ENCODE assay signal across 8 mouse cellular contexts in genomic region chr11:70615074-70615473, GRCm38 (mm10). TPM values are rescaled to one million over a fixed set of nuclear protein-coding genes. Genes with fewer than 3 reads are reported as not detected.
DNase-seq lines count a peak whose midpoint lies in the region; ATAC-seq and TF ChIP-seq lines count a peak whose summit lies in the region.

No protein-coding gene starts in this region.

- no peak for TF ChIP-seq CTCF in bone marrow macrophage, adult 2 months (IDR thresholded peaks at IDR 0.05; ENCODE audit: low read depth, low read length)

- intact Hi-C loops in left cerebral cortex, postnatal 36 days (cut with DNase I), result no loop called here

- H3K36me3 ChIP-seq in ES-E14 (ENCODE audit: control insufficient read depth, insufficient read depth, low read length, poor library complexity, severe bottlenecking), result peaks cover 23% of the 10 kb centered on the region
- H3K36me3 ChIP-seq in forebrain, embryonic 13.5 days (ENCODE audit: poor library complexity, severe bottlenecking), result peaks cover 39% of the 10 kb centered on the region
- peaks cover 32% of the 10 kb centered on the region for H3K36me3 ChIP-seq in limb, embryonic 13.5 days
- peaks cover 36% of the 10 kb centered on the region for H3K36me3 ChIP-seq in midbrain, embryonic 13.5 days
- H3K36me3 ChIP-seq in stomach, embryonic 16.5 days (ENCODE audit: control insufficient read depth, insufficient read depth, low read length), result peaks cover 9% of the 10 kb centered on the region

- peak overlapping the region; percentile 61 for H3K4me2 ChIP-seq in forebrain, embryonic 13.5 days
- H3K4me2 ChIP-seq in limb, embryonic 13.5 days (replicated peaks), result peak overlapping the region; percentile 70
- peak overlapping the region; percentile 54 for H3K4me2 ChIP-seq in midbrain, embryonic 13.5 days (replicated peaks)
- H3K4me2 ChIP-seq in stomach, embryonic 16.5 days (ENCODE audit: low read depth, low read length), result peak overlapping the region; percentile 94

- DNase-seq in ES-E14 (ENCODE audit: low read depth, low spot score), result peak; percentile 59
- no peak for DNase-seq in left cerebral cortex, postnatal 36 days (ENCODE audit: low spot score in 2 of 2)

- H3K27me3 ChIP-seq in forebrain, embryonic 13.5 days, result peaks cover 12% of the 10 kb centered on the region; the same call in 1 of the 2 replicates
- H3K27me3 ChIP-seq in limb, embryonic 13.5 days, result peaks cover 8% of the 10 kb centered on the region
- H3K27me3 ChIP-seq in midbrain, embryonic 13.5 days, result peaks cover 18% of the 10 kb centered on the region; the same call in 1 of the 2 replicates
- no peaks in the 10 kb centered on the region for H3K27me3 ChIP-seq in stomach, embryonic 16.5 days (ENCODE audit: control insufficient read depth, insufficient read depth, low read length)

- H3K4me3 ChIP-seq in ES-E14 (ENCODE audit: insufficient read depth in 1 of 2, low read depth in 1 of 2, low read length in 2 of 2, poor library complexity in 1 of 2, severe bottlenecking in 1 of 2), result peak overlapping the region; percentile 57 to 81
- H3K4me3 ChIP-seq in bone marrow macrophage, adult 2 months (ENCODE audit: insufficient read depth, low read length), result peak overlapping the region; percentile 60
- peak overlapping the region; percentile 29 for H3K4me3 ChIP-seq in forebrain, embryonic 13.5 days
- peak overlapping the region; percentile 42 for H3K4me3 ChIP-seq in limb, embryonic 13.5 days
- peak overlapping the region; percentile 25 for H3K4me3 ChIP-seq in midbrain, embryonic 13.5 days (replicated peaks)
- H3K4me3 ChIP-seq in stomach, embryonic 16.5 days (replicated peaks; ENCODE audit: low read length), result peak overlapping the region; percentile 51

- TF ChIP-seq POLR2A in bone marrow macrophage, adult 2 months (IDR thresholded peaks at IDR 0.05; ENCODE audit: borderline replicate concordance, low read depth, low read length), result no peak; the same call in 1 of the 2 replicates

- WGBS in forebrain, embryonic 13.5 days, result 3% methylated on average over 17 of the region's 17 CpGs
- WGBS in limb, embryonic 13.5 days, result 4% methylated on average over 17 of the region's 17 CpGs
- 2% methylated on average over 17 of the region's 17 CpGs for WGBS in midbrain, embryonic 13.5 days
- WGBS in stomach, embryonic 16.5 days, result 1% methylated on average over 17 of the region's 17 CpGs

- H3K27ac ChIP-seq in ES-E14 (ENCODE audit: insufficient read depth, low read depth, low read length, poor library complexity, severe bottlenecking), result no peak overlapping the region
- peak overlapping the region; percentile 74 for H3K27ac ChIP-seq in bone marrow macrophage, adult 2 months (ENCODE audit: insufficient read depth, low read depth, low read length)
- no peak overlapping the region for H3K27ac ChIP-seq in forebrain, embryonic 13.5 days
- H3K27ac ChIP-seq in limb, embryonic 13.5 days, result no peak overlapping the region
- no peak overlapping the region for H3K27ac ChIP-seq in midbrain, embryonic 13.5 days
- H3K27ac ChIP-seq in stomach, embryonic 16.5 days (ENCODE audit: low read length), result peak overlapping the region; percentile 83

- ATAC-seq in forebrain, embryonic 13.5 days, result peak; percentile 51; the same call in 1 of the 2 replicates
- peak; percentile 84 to 91 for ATAC-seq in hematopoietic stem cell, adult 5-6 weeks (replicated peaks in 1 of 2; ENCODE audit: insufficient read depth in 1 of 2, low FRiP score in 2 of 2, low TSS enrichment in 1 of 2, low read depth in 1 of 2, poor library complexity in 2 of 2, severe bottlenecking in 2 of 2)
- peak; percentile 83; the same call in 1 of the 2 replicates for ATAC-seq in limb, embryonic 13.5 days (ENCODE audit: low FRiP score, low read depth)
- ATAC-seq in midbrain, embryonic 13.5 days, result peak; percentile 45; the same call in 1 of the 2 replicates
- peak; percentile 87 for ATAC-seq in stomach, embryonic 16.5 days (ENCODE audit: insufficient read depth, low FRiP score)

- peak overlapping the region; percentile 50 for H3K9ac ChIP-seq in ES-E14 (ENCODE audit: insufficient read depth, low read depth, low read length, poor library complexity, severe bottlenecking)
- H3K9ac ChIP-seq in forebrain, embryonic 13.5 days, result peak overlapping the region; percentile 51
- peak overlapping the region; percentile 64 for H3K9ac ChIP-seq in limb, embryonic 13.5 days
- H3K9ac ChIP-seq in midbrain, embryonic 13.5 days (replicated peaks), result peak overlapping the region; percentile 57
- peak overlapping the region; percentile 69 for H3K9ac ChIP-seq in stomach, embryonic 16.5 days (ENCODE audit: low read length)

- peaks cover 0 to 6% of the 10 kb centered on the region in 2 experiments; a peak in 1 of 4 replicates for H3K4me1 ChIP-seq in ES-E14 (ENCODE audit: control insufficient read depth in 2 of 2, insufficient read depth in 2 of 2, low read length in 2 of 2, poor library complexity in 1 of 2)
- H3K4me1 ChIP-seq in bone marrow macrophage, adult 2 months (ENCODE audit: control insufficient read depth, insufficient read depth, low read length), result peaks cover 18% of the 10 kb centered on the region
- peaks cover 8% of the 10 kb centered on the region for H3K4me1 ChIP-seq in forebrain, embryonic 13.5 days
- peaks cover 17% of the 10 kb centered on the region for H3K4me1 ChIP-seq in limb, embryonic 13.5 days
- H3K4me1 ChIP-seq in midbrain, embryonic 13.5 days (replicated peaks), result peaks cover 11% of the 10 kb centered on the region
- H3K4me1 ChIP-seq in stomach, embryonic 16.5 days (ENCODE audit: control insufficient read depth, insufficient read depth, low read length), result peaks cover 13% of the 10 kb centered on the region

- in situ Hi-C loops in ES-E14 (cut with MboI; ENCODE audit: low sequenced_read_pairs in 2 of 2, unreplicated experiment in 2 of 2), result loop anchor here in 1 of 2 experiments (5.0 kb wide), 1 partner anchor 88 kb away; the partner anchor contains the start of gene Psmb6

- H3K9me3 ChIP-seq in ES-E14 (ENCODE audit: control insufficient read depth, insufficient read depth, low read depth, low read length), result no peaks in the 10 kb centered on the region
- H3K9me3 ChIP-seq in forebrain, embryonic 13.5 days (replicated peaks), result no peaks in the 10 kb centered on the region
- H3K9me3 ChIP-seq in limb, embryonic 13.5 days, result no peaks in the 10 kb centered on the region
- no peaks in the 10 kb centered on the region for H3K9me3 ChIP-seq in midbrain, embryonic 13.5 days
- H3K9me3 ChIP-seq in stomach, embryonic 16.5 days (replicated peaks; ENCODE audit: control insufficient read depth, low read length), result no peaks in the 10 kb centered on the region

RNA-seq across cellular contexts. Expression of gene 4930544D05Rik, which starts 0.6 kb away (rescaled TPM):
- 0.45 and 0.53 TPM in 2 replicates for total RNA-seq in ES-E14 (2012; rRNA removed)
- not detected in 2 replicates for polyA plus RNA-seq in bone marrow macrophage, adult 2 months (2012; ENCODE audit: insufficient read depth, insufficient read length, missing spikeins)
- not detected in 2 replicates for polyA plus RNA-seq in forebrain, embryonic 13.5 days (2015; fragmentation: Nextera tagmentation; extraction: Ambion mirVana)
- total RNA-seq in hematopoietic stem cell, adult 5-6 weeks (2017), result not detected in 2 replicates
- not detected in 2 replicates for polyA plus RNA-seq in limb, embryonic 13.5 days (2015; fragmentation: Nextera tagmentation; extraction: Ambion mirVana)
- polyA plus RNA-seq in midbrain, embryonic 13.5 days (2015; fragmentation: Nextera tagmentation; extraction: Ambion mirVana), result not detected in 2 replicates
- not detected in 2 replicates for polyA plus RNA-seq in stomach, embryonic 16.5 days (2015; fragmentation: Nextera tagmentation; extraction: Ambion mirVana)
- total RNA-seq in left cerebral cortex, postnatal 36 days (2021), result not detected

RNA-seq across cellular contexts. Expression of gene Chrne, which starts 3.9 kb away (rescaled TPM):
- total RNA-seq in ES-E14 (2012; rRNA removed), result 1.2 TPM in 1 of 2 replicates, not detected in the other
- not detected in 2 replicates for polyA plus RNA-seq in bone marrow macrophage, adult 2 months (2012; ENCODE audit: insufficient read depth, insufficient read length, missing spikeins)
- not detected in 2 replicates for polyA plus RNA-seq in forebrain, embryonic 13.5 days (2015; fragmentation: Nextera tagmentation; extraction: Ambion mirVana)
- not detected in 2 replicates for total RNA-seq in hematopoietic stem cell, adult 5-6 weeks (2017)
- polyA plus RNA-seq in limb, embryonic 13.5 days (2015; fragmentation: Nextera tagmentation; extraction: Ambion mirVana), result not detected in 2 replicates
- polyA plus RNA-seq in midbrain, embryonic 13.5 days (2015; fragmentation: Nextera tagmentation; extraction: Ambion mirVana), result not detected in 2 replicates
- 0.37 TPM in 1 of 2 replicates, not detected in the other for polyA plus RNA-seq in stomach, embryonic 16.5 days (2015; fragmentation: Nextera tagmentation; extraction: Ambion mirVana)
- total RNA-seq in left cerebral cortex, postnatal 36 days (2021), result not detected

RNA-seq across cellular contexts. Expression of gene Gp1ba, which starts 23.8 kb away (rescaled TPM):
- total RNA-seq in ES-E14 (2012; rRNA removed), result 0.45 and 0.85 TPM in 2 replicates
- polyA plus RNA-seq in bone marrow macrophage, adult 2 months (2012; ENCODE audit: insufficient read depth, insufficient read length, missing spikeins), result not detected in 2 replicates
- polyA plus RNA-seq in forebrain, embryonic 13.5 days (2015; fragmentation: Nextera tagmentation; extraction: Ambion mirVana), result 0.15 and 0.30 TPM in 2 replicates
- total RNA-seq in hematopoietic stem cell, adult 5-6 weeks (2017), result 0.45 and 0.75 TPM in 2 replicates
- 0.18 and 0.22 TPM in 2 replicates for polyA plus RNA-seq in limb, embryonic 13.5 days (2015; fragmentation: Nextera tagmentation; extraction: Ambion mirVana)
- polyA plus RNA-seq in midbrain, embryonic 13.5 days (2015; fragmentation: Nextera tagmentation; extraction: Ambion mirVana), result 0.17 and 0.26 TPM in 2 replicates
- polyA plus RNA-seq in stomach, embryonic 16.5 days (2015; fragmentation: Nextera tagmentation; extraction: Ambion mirVana), result 0.16 and 0.19 TPM in 2 replicates
- not detected for total RNA-seq in left cerebral cortex, postnatal 36 days (2021)

RNA-seq across cellular contexts. Expression of gene Rnf167, which starts 32.0 kb away (rescaled TPM):
- 113 and 157 TPM in 2 replicates for total RNA-seq in ES-E14 (2012; rRNA removed)
- polyA plus RNA-seq in bone marrow macrophage, adult 2 months (2012; ENCODE audit: insufficient read depth, insufficient read length, missing spikeins), result 70.1 and 76.6 TPM in 2 replicates
- 108 and 119 TPM in 2 replicates for polyA plus RNA-seq in forebrain, embryonic 13.5 days (2015; fragmentation: Nextera tagmentation; extraction: Ambion mirVana)
- 51.8 and 73.4 TPM in 2 replicates for total RNA-seq in hematopoietic stem cell, adult 5-6 weeks (2017)
- 120 and 129 TPM in 2 replicates for polyA plus RNA-seq in limb, embryonic 13.5 days (2015; fragmentation: Nextera tagmentation; extraction: Ambion mirVana)
- 111 and 113 TPM in 2 replicates for polyA plus RNA-seq in midbrain, embryonic 13.5 days (2015; fragmentation: Nextera tagmentation; extraction: Ambion mirVana)
- 104 and 111 TPM in 2 replicates for polyA plus RNA-seq in stomach, embryonic 16.5 days (2015; fragmentation: Nextera tagmentation; extraction: Ambion mirVana)
- total RNA-seq in left cerebral cortex, postnatal 36 days (2021), result 10 to 100 TPM; 78.6 to 87.8 TPM

RNA-seq across cellular contexts. Expression of gene Slc25a11, which starts 32.2 kb away (rescaled TPM):
- 84.5 and 97.4 TPM in 2 replicates for total RNA-seq in ES-E14 (2012; rRNA removed)
- polyA plus RNA-seq in bone marrow macrophage, adult 2 months (2012; ENCODE audit: insufficient read depth, insufficient read length, missing spikeins), result 99.9 and 110 TPM in 2 replicates
- polyA plus RNA-seq in forebrain, embryonic 13.5 days (2015; fragmentation: Nextera tagmentation; extraction: Ambion mirVana), result 156 and 165 TPM in 2 replicates
- 42.9 and 52.5 TPM in 2 replicates for total RNA-seq in hematopoietic stem cell, adult 5-6 weeks (2017)
- 165 and 173 TPM in 2 replicates for polyA plus RNA-seq in limb, embryonic 13.5 days (2015; fragmentation: Nextera tagmentation; extraction: Ambion mirVana)
- polyA plus RNA-seq in midbrain, embryonic 13.5 days (2015; fragmentation: Nextera tagmentation; extraction: Ambion mirVana), result 169 and 170 TPM in 2 replicates
- polyA plus RNA-seq in stomach, embryonic 16.5 days (2015; fragmentation: Nextera tagmentation; extraction: Ambion mirVana), result 163 and 169 TPM in 2 replicates
- total RNA-seq in left cerebral cortex, postnatal 36 days (2021), result 100 to 1,000 TPM; 113 to 125 TPM

Comparison
In these comparisons a context has a peak if more than half of its experiments do, and no peak if none do; other contexts are left out.
1. H3K27ac ChIP-seq: peak in bone marrow macrophage, adult 2 months (single experiment) and stomach, embryonic 16.5 days (single experiment); none in ES-E14 (single experiment), forebrain, embryonic 13.5 days (single experiment), limb, embryonic 13.5 days (single experiment) and midbrain, embryonic 13.5 days (single experiment).
2. Peak in every context shown above with its lines, with median percentiles within 50 percentile points of each other: H3K4me3 ChIP-seq, H3K9ac ChIP-seq, ATAC-seq and H3K4me2 ChIP-seq.